Mouse (Mus musculus): Measurements from ENCODE around the gene Tfb2m.

DNA sequence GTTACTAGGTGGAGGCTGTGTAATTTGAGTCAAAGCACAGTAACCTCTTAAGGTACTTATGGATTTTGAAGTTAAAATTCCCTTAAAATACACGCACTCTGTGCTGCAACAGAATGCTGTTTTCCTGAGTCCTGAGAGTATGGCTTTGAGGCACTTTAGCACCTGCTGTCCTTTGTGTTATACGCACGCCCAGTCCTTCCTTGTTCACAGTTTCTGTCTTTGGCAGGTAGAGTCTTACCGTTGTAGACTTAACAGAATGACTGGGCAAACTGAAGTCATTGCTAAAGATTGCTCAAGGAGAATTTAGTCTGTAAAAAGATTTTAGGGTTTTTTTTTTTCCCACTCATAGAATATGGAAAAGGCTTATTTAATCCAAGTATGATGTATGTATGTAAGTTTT is 5.9 kb upstream of the Tfb2m start:
- TF ChIP-seq CTCF (IDR thresholded peaks at IDR 0.05 in 2 of 3, conservative IDR thresholded peaks at IDR 0.05 in 1 of 3; ENCODE audit: control insufficient read depth in 1 of 3, insufficient read depth in 1 of 3, low read depth in 2 of 3, low read length in 3 of 3, poor library complexity in 1 of 3, severe bottlenecking in 1 of 3) (no peak), POLR2A (IDR thresholded peaks at IDR 0.05; ENCODE audit: control insufficient read depth in 1 of 2, insufficient read depth in 1 of 2, low read depth in 1 of 2, low read length in 2 of 2, poor library complexity in 1 of 2) (no peak), TAL1 (IDR thresholded peaks at IDR 0.05; ENCODE audit: low read length) (no peak), MYB (IDR thresholded peaks at IDR 0.05; ENCODE audit: low read depth, low read length) (no peak), E2F4 (IDR thresholded peaks at IDR 0.05; ENCODE audit: borderline replicate concordance, low read depth, low read length) (no peak), MAFK (IDR thresholded peaks at IDR 0.05; ENCODE audit: borderline replicate concordance, low read depth, low read length) (no peak), RAD21 (IDR thresholded peaks at IDR 0.05; ENCODE audit: low read depth, low read length) (no peak), CHD1 (IDR thresholded peaks at IDR 0.05; ENCODE audit: low read depth, low read length) (no peak), MAZ (IDR thresholded peaks at IDR 0.05; ENCODE audit: low read depth, low read length) (no peak), MXI1 (IDR thresholded peaks at IDR 0.05; ENCODE audit: low read depth, low read length) (no peak), USF1 (IDR thresholded peaks at IDR 0.05; ENCODE audit: low read depth, low read length) (no peak), TCF12 (IDR thresholded peaks at IDR 0.05; ENCODE audit: low read depth, low read length) (no peak), ELF1 (IDR thresholded peaks at IDR 0.05; ENCODE audit: low read depth, low read length) (no peak), MAX (IDR thresholded peaks at IDR 0.05; ENCODE audit: low read length) (0 out of 2 replicates have a peak, but pooled peaks have one; percentile 1)

Measured in MEL (cell line).